Mouse (Mus musculus) ES-E14 (cell line): ENCODE results near the gene Galm. TPM values are rescaled to one million over a fixed set of nuclear protein-coding genes. Genes with fewer than 3 reads are reported as not detected.

Experiments
- DNase-seq: peaks from one replicate; pipeline ENCODE4 v3.0.0-alpha.2; 2013; ENCODE audit warnings: low read depth, low spot score
- H3K27ac ChIP-seq: 2 replicates; pipeline ENCODE4 v1.5.1; 2012; ENCODE audit warnings: low read depth, mild to moderate bottlenecking, low read length, moderate library complexity, mixed read lengths; ENCODE audit not compliant: poor library complexity, insufficient read depth, severe bottlenecking
- H3K36me3 ChIP-seq: 2 replicates; pipeline ENCODE4 v1.6.1; 2012; ENCODE audit warnings: mild to moderate bottlenecking, low read length, moderate library complexity, mixed read lengths; ENCODE audit not compliant: control insufficient read depth, poor library complexity, insufficient read depth, severe bottlenecking
- H3K4me1 ChIP-seq, 2 experiments: fragments of 150-350 bp in 1 of 2; sonication (generic) in 1 of 2; 2 replicates each; pipeline ENCODE4 v1.6.1; 2012; ENCODE audit warnings: low read length in 2 of 2, mild to moderate bottlenecking in 1 of 2, mixed read lengths in 1 of 2; ENCODE audit not compliant: control insufficient read depth in 2 of 2, insufficient read depth in 2 of 2, poor library complexity in 1 of 2
- H3K4me3 ChIP-seq, 2 experiments: fragments of 150-350 bp in 1 of 2; sonication (generic) in 1 of 2; 2 replicates each; pipeline ENCODE4 v1.5.1; 2012; ENCODE audit warnings: low read length in 2 of 2, low read depth in 1 of 2, mild to moderate bottlenecking in 1 of 2, mixed read lengths in 1 of 2; ENCODE audit not compliant: insufficient read depth in 1 of 2, poor library complexity in 1 of 2, severe bottlenecking in 1 of 2
- H3K9ac ChIP-seq: 2 replicates; pipeline ENCODE4 v1.6.1; 2012; ENCODE audit warnings: low read depth, mild to moderate bottlenecking, low read length, mixed read lengths; ENCODE audit not compliant: poor library complexity, insufficient read depth, severe bottlenecking
- H3K9me3 ChIP-seq: fragments of 150-350 bp; sonication (generic); 2 replicates; pipeline ENCODE4 v1.6.1; 2012; ENCODE audit warnings: low read depth, mild to moderate bottlenecking, low read length; ENCODE audit not compliant: control insufficient read depth, insufficient read depth
- CHD2 ChIP-seq: IDR thresholded peaks from 2 replicates; pipeline ENCODE4 v1.6.1; 2014; ENCODE audit warnings: mild to moderate bottlenecking, low read depth, low read length, inconsistent platforms
- HCFC1 ChIP-seq: IDR thresholded peaks from 2 replicates; pipeline ENCODE4 v1.6.1; 2012; ENCODE audit warnings: low read length, inconsistent platforms, borderline replicate concordance; ENCODE audit not compliant: insufficient read depth
- MAFK ChIP-seq: IDR thresholded peaks from 2 replicates; pipeline ENCODE4 v1.6.1; 2014; ENCODE audit warnings: mild to moderate bottlenecking, low read depth, low read length, inconsistent platforms; ENCODE audit not compliant: insufficient read depth
- ZC3H11A ChIP-seq: IDR thresholded peaks from 2 replicates; pipeline ENCODE4 v1.6.1; 2012; ENCODE audit warnings: low read depth, mild to moderate bottlenecking, inconsistent platforms, low read length, borderline replicate concordance
- ZNF384 ChIP-seq: IDR thresholded peaks from 2 replicates; pipeline ENCODE4 v1.6.1; 2012; ENCODE audit warnings: low read depth, low read length, inconsistent platforms
- in situ Hi-C, 2 experiments: fragments of 600-800 bp; cut with MboI; formaldehyde crosslinking; loops; one replicate each; pipeline ENCODE4 v1.15.1; 2025; ENCODE audit warnings: low sequenced_read_pairs in 2 of 2, inconsistent platforms in 1 of 2; ENCODE audit not compliant: unreplicated experiment in 2 of 2
- total RNA-seq: library from RNA; depleted of rRNA; stranded (reverse); fragments of 300-350 nt; gene quantifications from 2 replicates; pipeline ENCODE4 v1.2.3, GENCODE M21; 2012

The Galm gene
- total RNA-seq, 1 experiment: 5.3 TPM

- in situ Hi-C loops: no loop called here
- no peak for TF ChIP-seq ZNF384
- TF ChIP-seq ZC3H11A: no peak
- no peak for TF ChIP-seq MAFK
- no peak for TF ChIP-seq HCFC1
- no peak for TF ChIP-seq CHD2
- no peak overlapping the region for H3K4me3 ChIP-seq
Measured at GRCm38 (mm10) chr17:80172761-80173160, 45.5 kb downstream of the Galm start.

GRCm38 (mm10) chr17:80173708-80174107 is 46.4 kb downstream of the Galm start:
- Histone ChIP-seq H3K9ac (no peak overlapping the region), H3K4me3 (no peak overlapping the region), H3K36me3 (no peaks in the 10 kb centered on the region; the same call in 1 of the 2 replicates), H3K9me3 (no peaks in the 10 kb centered on the region), H3K27ac (no peak overlapping the region), H3K4me1 (peaks cover 2 to 7% of the 10 kb centered on the region in 2 experiments; a peak in 3 of 4 replicates)
- in situ Hi-C loops: no loop called here
- DNase-seq: no peak
- TF ChIP-seq CHD2: no peak
- TF ChIP-seq HCFC1: no peak
- TF ChIP-seq ZC3H11A: no peak
- TF ChIP-seq MAFK: no peak
- no peak for TF ChIP-seq ZNF384

More at GRCm38 (mm10) chr17:80172761-80173160, 45.5 kb downstream of the Galm start:
- Histone ChIP-seq H3K27ac (no peak overlapping the region), H3K9ac (no peak overlapping the region), H3K36me3 (no peaks in the 10 kb centered on the region; the same call in 1 of the 2 replicates), H3K9me3 (no peaks in the 10 kb centered on the region), H3K4me1 (peaks cover 2 to 9% of the 10 kb centered on the region in 2 experiments; a peak in 3 of 4 replicates)
- DNase-seq: no peak

GRCm38 (mm10) chr17:80174146-80174545 is 46.9 kb downstream of the Galm start:
- H3K4me3 ChIP-seq: no peak overlapping the region
- in situ Hi-C loops: no loop called here
- H3K4me1 ChIP-seq: peaks cover under 1 to 3% of the 10 kb centered on the region in 2 experiments; a peak in 3 of 4 replicates
- DNase-seq: no peak
- no peaks in the 10 kb centered on the region; the same call in 1 of the 2 replicates for H3K36me3 ChIP-seq
- no peaks in the 10 kb centered on the region for H3K9me3 ChIP-seq
- no peak overlapping the region for H3K9ac ChIP-seq
- H3K27ac ChIP-seq: no peak overlapping the region
- no peak for TF ChIP-seq MAFK
- TF ChIP-seq HCFC1: no peak
- no peak for TF ChIP-seq CHD2
- TF ChIP-seq ZNF384: no peak
- no peak for TF ChIP-seq ZC3H11A

GRCm38 (mm10) chr17:80174699-80175385 is 47.6 kb downstream of the Galm start:
- Histone ChIP-seq H3K4me3 (no peak overlapping the region), H3K9ac (no peak overlapping the region), H3K4me1 (peaks cover 0 to 3% of the 10 kb centered on the region in 2 experiments; a peak in 2 of 4 replicates), H3K27ac (no peak overlapping the region), H3K36me3 (no peaks in the 10 kb centered on the region; the same call in 1 of the 2 replicates), H3K9me3 (no peaks in the 10 kb centered on the region)
- TF ChIP-seq ZNF384: no peak
- no peak for TF ChIP-seq CHD2
- no peak for TF ChIP-seq HCFC1
- no peak for TF ChIP-seq MAFK
- TF ChIP-seq ZC3H11A: no peak
- DNase-seq: peak; percentile 31
- in situ Hi-C loops: no loop called here
